ENCODE assay signal across 7 mouse cellular contexts in genomic region chr1:153054112-153054821, GRCm38 (mm10).
DNase-seq lines count a peak whose midpoint lies in the region; ATAC-seq and TF ChIP-seq lines count a peak whose summit lies in the region.

No protein-coding gene starts in this region.

- no peaks in the 10 kb centered on the region for H3K36me3 ChIP-seq in thymus, adult 2 months (ENCODE audit: control insufficient read depth, insufficient read depth, low read length)

- no peaks in the 10 kb centered on the region for H3K27me3 ChIP-seq in thymus, adult 2 months (ENCODE audit: control insufficient read depth, insufficient read depth, low read length)

- DNase-seq in right cerebral cortex, adult 18-20 months, result peak; percentile 28
- DNase-seq in right cerebral cortex, postnatal 14 days, result no peak
- peak; percentile 59 for DNase-seq in embryo, embryonic 9.5 days (ENCODE audit: extremely low spot score)
- peak; percentile 71 for DNase-seq in kidney, postnatal 10 days
- peak; percentile 74 for DNase-seq in retina, postnatal 1 day
- DNase-seq in thymus, adult 2 months, result no peak

- 74% methylated on average over 11 of the region's 11 CpGs for WGBS in thymus, adult 2 months

- H3K4me3 ChIP-seq in thymus, adult 2 months (ENCODE audit: control insufficient read depth, insufficient read depth, low read length), result no peak overlapping the region

- no peak overlapping the region for H3K27ac ChIP-seq in thymus, adult 2 months (ENCODE audit: control insufficient read depth, insufficient read depth, low read length)

- TF ChIP-seq CTCF in thymus, adult 2 months (IDR thresholded peaks at IDR 0.05; ENCODE audit: borderline replicate concordance, control insufficient read depth, extremely low read depth, insufficient read depth, low read length, poor library complexity), result no peak

- no peak for ATAC-seq in granulocyte monocyte progenitor cell, adult 5-6 weeks (replicated peaks; ENCODE audit: poor library complexity, severe bottlenecking)

- TF ChIP-seq POLR2A in thymus, adult 2 months (IDR thresholded peaks at IDR 0.05; ENCODE audit: control insufficient read depth, extremely low read depth, insufficient read depth, low read length, poor library complexity), result no peak

- H3K4me1 ChIP-seq in thymus, adult 2 months (replicated peaks; ENCODE audit: control insufficient read depth, insufficient read depth, low read length), result no peaks in the 10 kb centered on the region; the same call in 1 of the 2 replicates

Comparison
In these comparisons a context has a peak if more than half of its experiments do, and no peak if none do; other contexts are left out.
1. DNase-seq: peak in right cerebral cortex, adult 18-20 months (single experiment), embryo, embryonic 9.5 days (single experiment), kidney, postnatal 10 days (single experiment) and retina, postnatal 1 day (single experiment); none in right cerebral cortex, postnatal 14 days (single experiment) and thymus, adult 2 months (single experiment).